Mouse (Mus musculus): ENCODE results near the gene Dnm2.
"Not testable (repeated sequence)": the region's sequence is repeated elsewhere in the genome, so short reads cannot be mapped to it uniquely, and the experiment has no call there.

Dnm2 gene

GRCm38 (mm10) chr9:21518690-21519089 lies 94.0 kb downstream of the Dnm2 start:
- H3K36me3 ChIP-seq (ENCODE audit: control insufficient read depth, insufficient read depth, low read length, poor library complexity, severe bottlenecking); H3K27me3 ChIP-seq (ENCODE audit: control insufficient read depth, insufficient read depth, low read length, poor library complexity, severe bottlenecking); DNase-seq (ENCODE audit: low read depth, low spot score): not testable (repeated sequence)

- peak; percentile 43 for DNase-seq (ENCODE audit: low read depth, low spot score)
- no peaks in the 10 kb centered on the region for H3K27me3 ChIP-seq (ENCODE audit: control insufficient read depth, insufficient read depth, low read length, poor library complexity, severe bottlenecking)
- peaks cover 5% of the 10 kb centered on the region for H3K36me3 ChIP-seq (ENCODE audit: control insufficient read depth, insufficient read depth, low read length, poor library complexity, severe bottlenecking)
These were observed 100.6 kb downstream of the Dnm2 start for GRCm38 (mm10) chr9:21525142-21525936.

- no peaks in the 10 kb centered on the region for H3K27me3 ChIP-seq (ENCODE audit: control insufficient read depth, insufficient read depth, low read length, poor library complexity, severe bottlenecking)
- peaks cover 7% of the 10 kb centered on the region for H3K36me3 ChIP-seq (ENCODE audit: control insufficient read depth, insufficient read depth, low read length, poor library complexity, severe bottlenecking)
- DNase-seq (ENCODE audit: low read depth, low spot score): peak; percentile 64
These were observed 101.4 kb downstream of the Dnm2 start, which contains the start of gene AB124611 for GRCm38 (mm10) chr9:21525937-21526633. AB124611 (plus strand) TSS chr9:21526176.

- Histone ChIP-seq H3K36me3 (ENCODE audit: control insufficient read depth, insufficient read depth, low read length, poor library complexity, severe bottlenecking) (peaks cover 7% of the 10 kb centered on the region), H3K27me3 (ENCODE audit: control insufficient read depth, insufficient read depth, low read length, poor library complexity, severe bottlenecking) (no peaks in the 10 kb centered on the region)
- DNase-seq (ENCODE audit: low read depth, low spot score): no peak
These were observed 101.9 kb downstream of the Dnm2 start for GRCm38 (mm10) chr9:21526634-21526944.

- Histone ChIP-seq H3K27me3 (ENCODE audit: control insufficient read depth, insufficient read depth, low read length, poor library complexity, severe bottlenecking) (no peaks in the 10 kb centered on the region), H3K36me3 (ENCODE audit: control insufficient read depth, insufficient read depth, low read length, poor library complexity, severe bottlenecking) (peaks cover 7% of the 10 kb centered on the region)
- DNase-seq (ENCODE audit: low read depth, low spot score): no peak
These were observed 102.5 kb downstream of the Dnm2 start for GRCm38 (mm10) chr9:21527100-21527801.

- peak; percentile 33 for DNase-seq (ENCODE audit: low read depth, low spot score)
These were observed 103.2 kb downstream of the Dnm2 start for GRCm38 (mm10) chr9:21527917-21528324.

GRCm38 (mm10) chr9:21536501-21536900 lies 111.8 kb downstream of the Dnm2 start:
- no peaks in the 10 kb centered on the region for H3K27me3 ChIP-seq (ENCODE audit: control insufficient read depth, insufficient read depth, low read length, poor library complexity, severe bottlenecking)
- no peak for DNase-seq (ENCODE audit: low read depth, low spot score)
- H3K36me3 ChIP-seq (ENCODE audit: control insufficient read depth, insufficient read depth, low read length, poor library complexity, severe bottlenecking): peaks cover 9% of the 10 kb centered on the region

More at GRCm38 (mm10) chr9:21527917-21528324, 103.2 kb downstream of the Dnm2 start:
- Histone ChIP-seq H3K36me3 (ENCODE audit: control insufficient read depth, insufficient read depth, low read length, poor library complexity, severe bottlenecking) (peaks cover 7% of the 10 kb centered on the region), H3K27me3 (ENCODE audit: control insufficient read depth, insufficient read depth, low read length, poor library complexity, severe bottlenecking) (no peaks in the 10 kb centered on the region)

- no peaks in the 10 kb centered on the region for H3K27me3 ChIP-seq (ENCODE audit: control insufficient read depth, insufficient read depth, low read length, poor library complexity, severe bottlenecking)
These were observed 112.3 kb downstream of the Dnm2 start for GRCm38 (mm10) chr9:21537009-21537408.

GRCm38 (mm10) chr9:21539981-21540753 lies 115.5 kb downstream of the Dnm2 start:
- DNase-seq (ENCODE audit: low read depth, low spot score): no peak
- H3K36me3 ChIP-seq (ENCODE audit: control insufficient read depth, insufficient read depth, low read length, poor library complexity, severe bottlenecking): peaks cover 10% of the 10 kb centered on the region

More at GRCm38 (mm10) chr9:21537009-21537408, 112.3 kb downstream of the Dnm2 start:
- peaks cover 9% of the 10 kb centered on the region for H3K36me3 ChIP-seq (ENCODE audit: control insufficient read depth, insufficient read depth, low read length, poor library complexity, severe bottlenecking)
- DNase-seq (ENCODE audit: low read depth, low spot score): no peak

GRCm38 (mm10) chr9:21542001-21542400 lies 117.3 kb downstream of the Dnm2 start:
- not testable (repeated sequence) for DNase-seq (ENCODE audit: low read depth, low spot score); H3K27me3 ChIP-seq (ENCODE audit: control insufficient read depth, insufficient read depth, low read length, poor library complexity, severe bottlenecking); H3K36me3 ChIP-seq (ENCODE audit: control insufficient read depth, insufficient read depth, low read length, poor library complexity, severe bottlenecking)

More at GRCm38 (mm10) chr9:21539981-21540753, 115.5 kb downstream of the Dnm2 start:
- no peaks in the 10 kb centered on the region for H3K27me3 ChIP-seq (ENCODE audit: control insufficient read depth, insufficient read depth, low read length, poor library complexity, severe bottlenecking)

GRCm38 (mm10) chr9:21545351-21545915 lies 120.7 kb downstream of the Dnm2 start:
- DNase-seq (ENCODE audit: low read depth, low spot score): no peak
- H3K27me3 ChIP-seq (ENCODE audit: control insufficient read depth, insufficient read depth, low read length, poor library complexity, severe bottlenecking): no peaks in the 10 kb centered on the region

GRCm38 (mm10) chr9:21545916-21546788 lies 121.4 kb downstream of the Dnm2 start:
- no peaks in the 10 kb centered on the region for H3K27me3 ChIP-seq (ENCODE audit: control insufficient read depth, insufficient read depth, low read length, poor library complexity, severe bottlenecking)
- peak; percentile 99 for DNase-seq (ENCODE audit: low read depth, low spot score)
- H3K36me3 ChIP-seq (ENCODE audit: control insufficient read depth, insufficient read depth, low read length, poor library complexity, severe bottlenecking): peaks cover 4% of the 10 kb centered on the region; the same call in 1 of the 2 replicates

More at GRCm38 (mm10) chr9:21545351-21545915, 120.7 kb downstream of the Dnm2 start:
- peaks cover 4% of the 10 kb centered on the region; the same call in 1 of the 2 replicates for H3K36me3 ChIP-seq (ENCODE audit: control insufficient read depth, insufficient read depth, low read length, poor library complexity, severe bottlenecking)

GRCm38 (mm10) chr9:21546789-21547074 lies 122.0 kb downstream of the Dnm2 start, which contains the start of gene Carm1:
Carm1 (plus strand) TSS chr9:21546894.
- DNase-seq (ENCODE audit: low read depth, low spot score): no peak
- H3K27me3 ChIP-seq (ENCODE audit: control insufficient read depth, insufficient read depth, low read length, poor library complexity, severe bottlenecking): no peaks in the 10 kb centered on the region

More at GRCm38 (mm10) chr9:21546789-21547074, 122.0 kb downstream of the Dnm2 start, which contains the start of gene Carm1:
- peaks cover 4% of the 10 kb centered on the region; the same call in 1 of the 2 replicates for H3K36me3 ChIP-seq (ENCODE audit: control insufficient read depth, insufficient read depth, low read length, poor library complexity, severe bottlenecking)

Measured in splenic B cell, adult 2 months (primary cell).